ENCODE assay signal across 11 mouse cellular contexts in the genomic region with DNA sequence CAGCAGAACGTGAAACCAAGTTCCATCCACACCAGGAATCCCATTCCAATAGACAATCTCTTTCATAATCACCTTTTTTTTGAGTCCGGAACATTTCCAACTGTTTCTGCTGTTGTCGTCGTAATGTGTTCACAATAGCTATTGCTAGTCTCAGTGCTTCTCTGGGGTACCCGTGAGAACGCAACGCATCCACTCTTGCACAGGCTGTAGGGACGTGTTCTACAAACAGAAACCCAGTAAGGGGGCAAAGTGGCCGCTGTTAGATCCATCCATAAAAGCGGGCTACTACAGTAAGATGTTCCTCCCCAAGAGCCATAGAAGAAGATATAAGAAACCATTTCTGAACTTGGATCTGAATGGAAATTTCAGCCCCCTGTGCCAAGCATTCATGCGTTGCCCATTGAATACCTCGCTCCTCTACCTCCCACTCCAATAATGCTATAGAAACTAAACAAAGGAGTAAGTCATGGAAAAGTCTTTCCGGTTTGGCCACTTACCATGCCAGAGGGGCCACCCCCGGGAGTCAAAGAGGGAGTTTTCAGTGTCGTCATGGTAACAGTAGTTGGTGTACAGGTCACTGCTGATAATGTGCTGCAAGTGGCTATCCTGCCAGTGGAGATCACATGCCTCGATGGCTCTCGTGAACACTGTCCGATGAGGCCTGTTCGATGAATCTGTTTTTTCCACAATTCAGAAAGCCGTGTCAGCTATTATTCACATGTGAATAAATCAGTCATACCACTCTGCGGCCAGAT.
DNase-seq lines count a peak whose midpoint lies in the region; ATAC-seq lines count a peak whose summit lies in the region.
"Had no signal": no experiment of that assay in that cellular context is flagged by ENCODE, and none has a peak within 500 bp of the region (broad histone marks: within the 10 kb centered on the region; RNA-seq: fewer than 3 reads in every experiment).

No protein-coding gene starts in this region.

- no peak for DNase-seq in kidney, adult 18-20 months
- peak; percentile 68 for DNase-seq in hindbrain, embryonic 11.5 days (ENCODE audit: low spot score)
- DNase-seq in midbrain, embryonic 14.5 days = peak; percentile 43
- DNase-seq in left cerebral cortex, postnatal 10 days (ENCODE audit: extremely low spot score in 1 of 2, low spot score in 2 of 2) = no peak
- no peak for DNase-seq in heart, embryonic 10.5 days (ENCODE audit: low spot score)
- no peak for DNase-seq in T-cell, adult 2 months (ENCODE audit: low spot score)
- DNase-seq: gastrocnemius, postnatal 36 days; liver, embryonic 13.5 days had no signal

- peaks cover 16% of the 10 kb centered on the region for H3K36me3 ChIP-seq in kidney, embryonic 14.5 days (ENCODE audit: control insufficient read depth, insufficient read depth, low read length)
- no peaks in the 10 kb centered on the region for H3K36me3 ChIP-seq in hindbrain, embryonic 11.5 days (ENCODE audit: control insufficient read depth, insufficient read depth, low read length)
- H3K36me3 ChIP-seq in midbrain, embryonic 14.5 days (ENCODE audit: control insufficient read depth, insufficient read depth, low read length) = peaks cover 27% of the 10 kb centered on the region
- H3K36me3 ChIP-seq in stomach, embryonic 14.5 days (ENCODE audit: control insufficient read depth, insufficient read depth, low read length) = peaks cover 12% of the 10 kb centered on the region; the same call in 1 of the 2 replicates
- H3K36me3 ChIP-seq in heart, embryonic 10.5 days = peaks cover 28% of the 10 kb centered on the region

- no peaks in the 10 kb centered on the region for H3K9me3 ChIP-seq in kidney, embryonic 14.5 days (ENCODE audit: control insufficient read depth, low read length)
- no peaks in the 10 kb centered on the region for H3K9me3 ChIP-seq in hindbrain, embryonic 11.5 days (ENCODE audit: control insufficient read depth, low read length)
- H3K9me3 ChIP-seq in midbrain, embryonic 14.5 days (ENCODE audit: control insufficient read depth, low read length) = no peaks in the 10 kb centered on the region
- H3K9me3 ChIP-seq in stomach, embryonic 14.5 days (ENCODE audit: control insufficient read depth, low read depth, low read length) = no peaks in the 10 kb centered on the region
- H3K9me3 ChIP-seq in heart, embryonic 10.5 days = no peaks in the 10 kb centered on the region
- H3K9me3 ChIP-seq: embryonic facial prominence, embryonic 12.5 days; liver, embryonic 13.5 days had no signal

- intact Hi-C loops in left cerebral cortex, postnatal 10 days (cut with DNase I) = no loop called here

- no peak overlapping the region for H3K27ac ChIP-seq in kidney, embryonic 14.5 days (ENCODE audit: low read depth, low read length)
- H3K27ac ChIP-seq in hindbrain, embryonic 11.5 days (ENCODE audit: low read depth, low read length) = peak overlapping the region; percentile 14
- H3K27ac ChIP-seq in midbrain, embryonic 14.5 days (replicated peaks; ENCODE audit: low read depth, low read length) = no peak overlapping the region; the same call in 1 of the 2 replicates
- no peak overlapping the region for H3K27ac ChIP-seq in stomach, embryonic 14.5 days (ENCODE audit: low read length)
- no peak overlapping the region for H3K27ac ChIP-seq in heart, embryonic 10.5 days
- H3K27ac ChIP-seq: embryonic facial prominence, embryonic 12.5 days; liver, embryonic 13.5 days had no signal

- no peak overlapping the region for H3K4me2 ChIP-seq in kidney, embryonic 14.5 days (replicated peaks; ENCODE audit: low read depth, low read length)
- no peak overlapping the region for H3K4me2 ChIP-seq in hindbrain, embryonic 11.5 days (replicated peaks; ENCODE audit: low read depth, low read length)
- no peak overlapping the region for H3K4me2 ChIP-seq in midbrain, embryonic 14.5 days (ENCODE audit: low read length)
- H3K4me2 ChIP-seq in stomach, embryonic 14.5 days (replicated peaks; ENCODE audit: low read depth, low read length) = no peak overlapping the region
- H3K4me2 ChIP-seq: embryonic facial prominence, embryonic 12.5 days; liver, embryonic 13.5 days had no signal

- ATAC-seq in kidney, embryonic 14.5 days (ENCODE audit: low FRiP score, low TSS enrichment) = 0 out of 2 replicates have a peak, but pooled peaks have one; percentile 39
- peak; percentile 92 for ATAC-seq in hindbrain, embryonic 11.5 days (ENCODE audit: low FRiP score)
- ATAC-seq in midbrain, embryonic 14.5 days (ENCODE audit: low FRiP score, low TSS enrichment) = peak; percentile 64; the same call in 1 of the 2 replicates
- ATAC-seq in stomach, embryonic 14.5 days (ENCODE audit: insufficient number of reproducible peaks, insufficient read depth, low FRiP score, low read depth) = peak; percentile 71; the same call in 1 of the 2 replicates

- no peaks in the 10 kb centered on the region for H3K27me3 ChIP-seq in kidney, embryonic 14.5 days (ENCODE audit: control insufficient read depth, insufficient read depth, low read length)
- H3K27me3 ChIP-seq in hindbrain, embryonic 11.5 days (ENCODE audit: control insufficient read depth, insufficient read depth, low read length) = no peaks in the 10 kb centered on the region
- H3K27me3 ChIP-seq in midbrain, embryonic 14.5 days (ENCODE audit: control insufficient read depth, insufficient read depth, low read length) = no peaks in the 10 kb centered on the region
- no peaks in the 10 kb centered on the region for H3K27me3 ChIP-seq in stomach, embryonic 14.5 days (ENCODE audit: control insufficient read depth, insufficient read depth, low read length)
- H3K27me3 ChIP-seq in heart, embryonic 10.5 days (ENCODE audit: insufficient read depth, poor library complexity, severe bottlenecking) = no peaks in the 10 kb centered on the region
- H3K27me3 ChIP-seq: embryonic facial prominence, embryonic 12.5 days; liver, embryonic 13.5 days had no signal

- no peak overlapping the region for H3K9ac ChIP-seq in kidney, embryonic 14.5 days (ENCODE audit: low read depth, low read length)
- no peak overlapping the region for H3K9ac ChIP-seq in hindbrain, embryonic 11.5 days (ENCODE audit: low read depth, low read length)
- H3K9ac ChIP-seq in midbrain, embryonic 14.5 days (replicated peaks; ENCODE audit: low read length) = no peak overlapping the region
- H3K9ac ChIP-seq in stomach, embryonic 14.5 days (replicated peaks; ENCODE audit: low read depth, low read length) = no peak overlapping the region
- H3K9ac ChIP-seq: embryonic facial prominence, embryonic 12.5 days; liver, embryonic 13.5 days had no signal

- no peak overlapping the region for H3K4me3 ChIP-seq in kidney, embryonic 14.5 days (ENCODE audit: low read length)
- no peak overlapping the region for H3K4me3 ChIP-seq in hindbrain, embryonic 11.5 days (ENCODE audit: low read depth, low read length)
- H3K4me3 ChIP-seq in midbrain, embryonic 14.5 days (replicated peaks; ENCODE audit: low read depth, low read length) = no peak overlapping the region
- no peak overlapping the region for H3K4me3 ChIP-seq in stomach, embryonic 14.5 days (ENCODE audit: low read depth, low read length)
- no peak overlapping the region for H3K4me3 ChIP-seq in heart, embryonic 10.5 days
- H3K4me3 ChIP-seq: embryonic facial prominence, embryonic 12.5 days; liver, embryonic 13.5 days had no signal

- WGBS in kidney, embryonic 14.5 days = 85% methylated on average over 21 of the region's 21 CpGs
- WGBS in hindbrain, embryonic 11.5 days = 45% methylated on average over 21 of the region's 21 CpGs
- WGBS in midbrain, embryonic 14.5 days = 46% methylated on average over 21 of the region's 21 CpGs
- 83% methylated on average over 21 of the region's 21 CpGs for WGBS in stomach, embryonic 14.5 days
- WGBS in heart, embryonic 10.5 days = 88% methylated on average over 21 of the region's 21 CpGs

- H3K4me1 ChIP-seq in kidney, embryonic 14.5 days (ENCODE audit: control insufficient read depth, insufficient read depth, low read length) = no peaks in the 10 kb centered on the region
- 0 out of 2 replicates have a peak, but pooled peaks cover 3% of the 10 kb centered on the region for H3K4me1 ChIP-seq in hindbrain, embryonic 11.5 days (replicated peaks; ENCODE audit: control insufficient read depth, insufficient read depth, low read length)
- H3K4me1 ChIP-seq in midbrain, embryonic 14.5 days (ENCODE audit: control insufficient read depth, insufficient read depth, low read length) = no peaks in the 10 kb centered on the region
- no peaks in the 10 kb centered on the region for H3K4me1 ChIP-seq in stomach, embryonic 14.5 days (ENCODE audit: control insufficient read depth, insufficient read depth, low read length)
- no peaks in the 10 kb centered on the region for H3K4me1 ChIP-seq in heart, embryonic 10.5 days
- H3K4me1 ChIP-seq: embryonic facial prominence, embryonic 12.5 days; liver, embryonic 13.5 days had no signal

Comparison
In these comparisons a context has a peak if more than half of its experiments do, and no peak if none do; other contexts are left out.
1. ATAC-seq: peak in every context shown above with its lines; median percentile 92 in hindbrain, embryonic 11.5 days; 71 in stomach, embryonic 14.5 days; 64 in midbrain, embryonic 14.5 days; 39 in kidney, embryonic 14.5 days.
2. DNase-seq: peak in hindbrain, embryonic 11.5 days (single experiment) and midbrain, embryonic 14.5 days (single experiment); none in kidney, adult 18-20 months (single experiment), left cerebral cortex, postnatal 10 days (0 of 2), heart, embryonic 10.5 days (single experiment) and T-cell, adult 2 months (single experiment).